Mouse (Mus musculus): ENCODE measurements around the gene Med23. TPM values are rescaled to one million over a fixed set of nuclear protein-coding genes. Genes with fewer than 3 reads are reported as not detected.

Med23 gene
- polyA plus RNA-seq (2012; rRNA removed) = 5.9 and 14.6 TPM in 2 replicates

- TF ChIP-seq POLR2A (IDR thresholded peaks at IDR 0.05; ENCODE audit: low read depth, low read length) (peak; percentile 43; the same call in 1 of the 2 replicates), CTCF (IDR thresholded peaks at IDR 0.05; ENCODE audit: extremely low read depth, insufficient read length, insufficient replicate concordance, low read depth, low read length) (peak; percentile 97)
- Histone ChIP-seq H3K4me3 (ENCODE audit: low read depth, low read length) (peak within 1 kb of the TSS; percentile 95), H3K27me3 (ENCODE audit: control insufficient read depth, insufficient read depth, low read length) (no peaks in the 10 kb centered on the region), H3K4me1 (ENCODE audit: control insufficient read depth, insufficient read depth, insufficient read length, low read length) (peaks cover under 1% of the 10 kb centered on the region; the same call in 1 of the 2 replicates), H3K27ac (ENCODE audit: insufficient read depth, low read depth, low read length) (no peak within 1 kb of the TSS), H3K36me3 (ENCODE audit: control insufficient read depth, insufficient read depth, low read length) (peaks cover 16% of the 10 kb centered on the region)
- under 1% methylated on average over 36 of the region's 36 CpGs for WGBS
Observed at GRCm38 (mm10) chr10:24869760-24870290, at the start of gene Med23. Gene Med23 (plus strand): TSS chr10:24869986.

- Histone ChIP-seq H3K27ac (ENCODE audit: insufficient read depth, low read depth, low read length) (no peak overlapping the region), H3K36me3 (ENCODE audit: control insufficient read depth, insufficient read depth, low read length) (peaks cover 4% of the 10 kb centered on the region; the same call in 1 of the 2 replicates), H3K4me3 (ENCODE audit: low read depth, low read length) (no peak overlapping the region), H3K4me1 (ENCODE audit: control insufficient read depth, insufficient read depth, insufficient read length, low read length) (peaks cover 2% of the 10 kb centered on the region; the same call in 1 of the 2 replicates), H3K27me3 (ENCODE audit: control insufficient read depth, insufficient read depth, low read length) (no peaks in the 10 kb centered on the region)
- WGBS = 51% methylated on average over 4 of the region's 4 CpGs
- no peak for TF ChIP-seq POLR2A (IDR thresholded peaks at IDR 0.05; ENCODE audit: low read depth, low read length)
- no peak for TF ChIP-seq CTCF (IDR thresholded peaks at IDR 0.05; ENCODE audit: extremely low read depth, insufficient read length, insufficient replicate concordance, low read depth, low read length)
Observed at GRCm38 (mm10) chr10:24821990-24822676, 47.7 kb upstream of the Med23 start.

- TF ChIP-seq CTCF (IDR thresholded peaks at IDR 0.05; ENCODE audit: extremely low read depth, insufficient read length, insufficient replicate concordance, low read depth, low read length) = no peak
- TF ChIP-seq POLR2A (IDR thresholded peaks at IDR 0.05; ENCODE audit: low read depth, low read length) = no peak
- H3K27ac ChIP-seq (ENCODE audit: insufficient read depth, low read depth, low read length) = no peak overlapping the region
- no peaks in the 10 kb centered on the region for H3K27me3 ChIP-seq (ENCODE audit: control insufficient read depth, insufficient read depth, low read length)
- peaks cover 4% of the 10 kb centered on the region; the same call in 1 of the 2 replicates for H3K36me3 ChIP-seq (ENCODE audit: control insufficient read depth, insufficient read depth, low read length)
- peaks cover 2% of the 10 kb centered on the region; the same call in 1 of the 2 replicates for H3K4me1 ChIP-seq (ENCODE audit: control insufficient read depth, insufficient read depth, insufficient read length, low read length)
- 69% methylated on average over 1 of the region's 1 CpGs for WGBS
- no peak overlapping the region for H3K4me3 ChIP-seq (ENCODE audit: low read depth, low read length)
Observed at GRCm38 (mm10) chr10:24822842-24823241, 46.9 kb upstream of the Med23 start.

- no peaks in the 10 kb centered on the region for H3K27me3 ChIP-seq (ENCODE audit: control insufficient read depth, insufficient read depth, low read length)
- peaks cover 4% of the 10 kb centered on the region; the same call in 1 of the 2 replicates for H3K36me3 ChIP-seq (ENCODE audit: control insufficient read depth, insufficient read depth, low read length)
- TF ChIP-seq POLR2A (IDR thresholded peaks at IDR 0.05; ENCODE audit: low read depth, low read length) (no peak), CTCF (IDR thresholded peaks at IDR 0.05; ENCODE audit: extremely low read depth, insufficient read length, insufficient replicate concordance, low read depth, low read length) (no peak)
- 33% methylated on average over 1 of the region's 1 CpGs for WGBS
- peaks cover 2% of the 10 kb centered on the region; the same call in 1 of the 2 replicates for H3K4me1 ChIP-seq (ENCODE audit: control insufficient read depth, insufficient read depth, insufficient read length, low read length)
- no peak overlapping the region for H3K4me3 ChIP-seq (ENCODE audit: low read depth, low read length)
- no peak overlapping the region for H3K27ac ChIP-seq (ENCODE audit: insufficient read depth, low read depth, low read length)
Observed at GRCm38 (mm10) chr10:24823265-24823664, 46.5 kb upstream of the Med23 start.

GRCm38 (mm10) chr10:24823697-24824535, 45.9 kb upstream of the Med23 start:
- Histone ChIP-seq H3K4me1 (ENCODE audit: control insufficient read depth, insufficient read depth, insufficient read length, low read length) (peaks cover 2% of the 10 kb centered on the region; the same call in 1 of the 2 replicates), H3K36me3 (ENCODE audit: control insufficient read depth, insufficient read depth, low read length) (peaks cover 4% of the 10 kb centered on the region; the same call in 1 of the 2 replicates), H3K4me3 (ENCODE audit: low read depth, low read length) (no peak overlapping the region), H3K27ac (ENCODE audit: insufficient read depth, low read depth, low read length) (no peak overlapping the region), H3K27me3 (ENCODE audit: control insufficient read depth, insufficient read depth, low read length) (no peaks in the 10 kb centered on the region)
- WGBS = 35% methylated on average over 16 of the region's 16 CpGs
- TF ChIP-seq POLR2A (IDR thresholded peaks at IDR 0.05; ENCODE audit: low read depth, low read length) (no peak), CTCF (IDR thresholded peaks at IDR 0.05; ENCODE audit: extremely low read depth, insufficient read length, insufficient replicate concordance, low read depth, low read length) (no peak)

GRCm38 (mm10) chr10:24824621-24825020, 45.2 kb upstream of the Med23 start:
- Histone ChIP-seq H3K36me3 (ENCODE audit: control insufficient read depth, insufficient read depth, low read length) (peaks cover 2% of the 10 kb centered on the region; the same call in 1 of the 2 replicates), H3K27ac (ENCODE audit: insufficient read depth, low read depth, low read length) (no peak overlapping the region), H3K27me3 (ENCODE audit: control insufficient read depth, insufficient read depth, low read length) (no peaks in the 10 kb centered on the region), H3K4me1 (ENCODE audit: control insufficient read depth, insufficient read depth, insufficient read length, low read length) (peaks cover 2% of the 10 kb centered on the region; the same call in 1 of the 2 replicates), H3K4me3 (ENCODE audit: low read depth, low read length) (no peak overlapping the region)
- TF ChIP-seq POLR2A (IDR thresholded peaks at IDR 0.05; ENCODE audit: low read depth, low read length) (no peak), CTCF (IDR thresholded peaks at IDR 0.05; ENCODE audit: extremely low read depth, insufficient read length, insufficient replicate concordance, low read depth, low read length) (no peak)
- 87% methylated on average over 8 of the region's 8 CpGs for WGBS

Measured in small intestine, adult 2 months (tissue).